Mouse (Mus musculus) left cerebral cortex, postnatal 10 days (tissue): ENCODE measurements at regions not wholly inside any gene's neighbourhood (a gene's known extent, or its start where the extent isn't known, plus 50 kb on each side); places are given as distances from the start of the nearest gene placed in this dataset.

ENCODE experiments used
- DNase-seq, 2 experiments: peaks; one replicate each; pipeline ENCODE4 v3.0.0; 2021 to 2022; ENCODE audit warnings: low spot score in 2 of 2, mixed read lengths in 1 of 2; ENCODE audit errors: extremely low spot score in 1 of 2
- intact Hi-C: fragments of 180-260 bp; cut with DNase I; formaldehyde crosslinking; loops from one replicate; pipeline ENCODE4 v1.15.1; 2025

- DNase-seq, result peak; percentile 18 to 26
- intact Hi-C loops, result no loop called here
Observed at GRCm38 (mm10) chr11:19423841-19424815, 405.3 kb upstream of the Meis1 start.

GRCm38 (mm10) chr11:19427559-19427958 lies 408.8 kb upstream of the Meis1 start:
- intact Hi-C loops, result no loop called here
- no peak for DNase-seq

GRCm38 (mm10) chr11:19433680-19434619 lies 415.2 kb upstream of the Meis1 start:
- intact Hi-C loops, result no loop called here
- no peak for DNase-seq

- intact Hi-C loops, result no loop called here
- no peak for DNase-seq
Observed at GRCm38 (mm10) chr11:19438385-19438784, 419.6 kb upstream of the Meis1 start.

GRCm38 (mm10) chr11:19441936-19442335 lies 423.2 kb upstream of the Meis1 start:
- intact Hi-C loops, result no loop called here
- no peak for DNase-seq

- no peak for DNase-seq
- intact Hi-C loops, result no loop called here
Observed at GRCm38 (mm10) chr11:19455391-19456290, 436.9 kb upstream of the Meis1 start.

- no peak for DNase-seq
- intact Hi-C loops, result no loop called here
Observed at GRCm38 (mm10) chr11:19456577-19456976, 437.8 kb upstream of the Meis1 start.

- no peak for DNase-seq
- intact Hi-C loops, result no loop called here
Observed at GRCm38 (mm10) chr11:19463730-19464358, 445.1 kb upstream of the Meis1 start.

GRCm38 (mm10) chr11:19468373-19468772 lies 449.6 kb upstream of the Meis1 start:
- intact Hi-C loops, result no loop called here
- DNase-seq, result no peak

- DNase-seq, result no peak
- intact Hi-C loops, result no loop called here
Observed at GRCm38 (mm10) chr11:19468803-19469202, 450.0 kb upstream of the Meis1 start.

- no peak for DNase-seq
- intact Hi-C loops, result no loop called here
Observed at GRCm38 (mm10) chr11:19470648-19471341, 452.0 kb upstream of the Meis1 start.

- no peak for DNase-seq
- intact Hi-C loops, result no loop called here
Observed at GRCm38 (mm10) chr11:19475068-19475786, 448.9 kb upstream of the Spred2 start.

- DNase-seq, result no peak
- intact Hi-C loops, result no loop called here
Observed at GRCm38 (mm10) chr11:19493089-19493756, 431.0 kb upstream of the Spred2 start.

GRCm38 (mm10) chr11:19521721-19522120 lies 402.5 kb upstream of the Spred2 start:
- no peak for DNase-seq
- intact Hi-C loops, result no loop called here

- intact Hi-C loops, result no loop called here
- DNase-seq, result peak in 1 of 2 experiments; percentile 36
Observed at GRCm38 (mm10) chr11:19523853-19524487, 400.2 kb upstream of the Spred2 start.

- no peak for DNase-seq
- intact Hi-C loops, result no loop called here
Observed at GRCm38 (mm10) chr11:19529126-19529525, 395.0 kb upstream of the Spred2 start.
